Mouse (Mus musculus): ENCODE data around the gene Shoc2. TPM values are rescaled to one million over a fixed set of nuclear protein-coding genes. Genes with fewer than 3 reads are reported as not detected.

Shoc2 gene
- polyA plus RNA-seq, 1 experiment from 2014 or later: 31.7 TPM

DNA sequence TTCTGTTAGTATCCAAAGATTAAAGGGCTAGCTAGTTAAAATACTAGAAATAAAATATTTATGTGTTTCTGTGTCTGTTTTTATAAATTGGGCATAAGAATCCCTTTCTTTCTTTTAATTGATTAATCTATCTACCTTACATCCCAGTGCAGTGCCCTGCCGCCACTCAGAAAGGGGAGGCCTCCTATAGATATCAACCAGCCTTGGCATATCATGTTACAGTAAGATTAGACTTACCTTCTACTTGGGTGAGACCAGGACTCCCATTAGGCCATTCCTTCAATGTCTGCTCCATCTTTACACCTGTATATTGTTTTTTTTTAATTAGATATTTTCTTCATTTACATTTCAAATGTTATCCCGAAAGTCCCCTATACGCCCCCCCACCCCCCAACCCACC is 40.5 kb downstream of the Shoc2 start:
- 95% methylated on average over 3 of the region's 3 CpGs for WGBS
- Histone ChIP-seq H3K27ac (replicated peaks) (no peak overlapping the region), H3K4me2 (replicated peaks; ENCODE audit: low read depth) (no peak overlapping the region), H3K4me3 (ENCODE audit: low read depth, low read length) (no peak overlapping the region), H3K9me3 (ENCODE audit: control insufficient read depth, low read length) (no peaks in the 10 kb centered on the region), H3K4me1 (replicated peaks; ENCODE audit: control insufficient read depth, insufficient read depth) (no peaks in the 10 kb centered on the region), H3K36me3 (ENCODE audit: control insufficient read depth, insufficient read depth, low read length) (peaks cover 6% of the 10 kb centered on the region; the same call in 1 of the 2 replicates), H3K27me3 (ENCODE audit: control insufficient read depth, insufficient read depth, low read length) (no peaks in the 10 kb centered on the region), H3K9ac (ENCODE audit: low read length) (no peak overlapping the region)
- DNase-seq (ENCODE audit: low spot score) (no peak), ATAC-seq (ENCODE audit: low FRiP score, low TSS enrichment) (no peak)
- TF ChIP-seq EP300 (optimal IDR thresholded peaks at IDR 0.05): no peak

GRCm38 (mm10) chr19:53990538-53990937 is 46.4 kb downstream of the Shoc2 start:
- Histone ChIP-seq H3K4me1 (replicated peaks; ENCODE audit: control insufficient read depth, insufficient read depth) (no peaks in the 10 kb centered on the region), H3K9ac (ENCODE audit: low read length) (no peak overlapping the region), H3K27ac (replicated peaks) (no peak overlapping the region), H3K9me3 (ENCODE audit: control insufficient read depth, low read length) (no peaks in the 10 kb centered on the region), H3K27me3 (ENCODE audit: control insufficient read depth, insufficient read depth, low read length) (no peaks in the 10 kb centered on the region), H3K36me3 (ENCODE audit: control insufficient read depth, insufficient read depth, low read length) (peaks cover 6% of the 10 kb centered on the region; the same call in 1 of the 2 replicates), H3K4me2 (replicated peaks; ENCODE audit: low read depth) (no peak overlapping the region), H3K4me3 (ENCODE audit: low read depth, low read length) (no peak overlapping the region)
- no peak for ATAC-seq (ENCODE audit: low FRiP score, low TSS enrichment)
- DNase-seq (ENCODE audit: low spot score): no peak
- TF ChIP-seq EP300 (optimal IDR thresholded peaks at IDR 0.05) (no peak), CTCF (IDR thresholded peaks at IDR 0.05; ENCODE audit: low read depth) (no peak)
- whole genome bisulfite sequencing: 73% methylated on average over 2 of the region's 2 CpGs

- Histone ChIP-seq H3K4me2 (replicated peaks; ENCODE audit: low read depth) (no peak overlapping the region), H3K9ac (ENCODE audit: low read length) (no peak overlapping the region), H3K27me3 (ENCODE audit: control insufficient read depth, insufficient read depth, low read length) (no peaks in the 10 kb centered on the region), H3K36me3 (ENCODE audit: control insufficient read depth, insufficient read depth, low read length) (no peaks in the 10 kb centered on the region), H3K4me1 (replicated peaks; ENCODE audit: control insufficient read depth, insufficient read depth) (no peaks in the 10 kb centered on the region), H3K9me3 (ENCODE audit: control insufficient read depth, low read length) (no peaks in the 10 kb centered on the region), H3K4me3 (ENCODE audit: low read depth, low read length) (no peak overlapping the region), H3K27ac (replicated peaks) (no peak overlapping the region)
- TF ChIP-seq EP300 (optimal IDR thresholded peaks at IDR 0.05) (no peak), CTCF (IDR thresholded peaks at IDR 0.05; ENCODE audit: low read depth) (no peak)
- no peak for ATAC-seq (ENCODE audit: low FRiP score, low TSS enrichment)
- 82% methylated on average over 3 of the region's 3 CpGs for WGBS
- no peak for DNase-seq (ENCODE audit: low spot score)
Observed at GRCm38 (mm10) chr19:53993860-53994259, 49.8 kb downstream of the Shoc2 start.

GRCm38 (mm10) chr19:53994276-53994675 is 50.2 kb downstream of the Shoc2 start:
- TF ChIP-seq EP300 (optimal IDR thresholded peaks at IDR 0.05) (no peak), CTCF (IDR thresholded peaks at IDR 0.05; ENCODE audit: low read depth) (no peak)
- Histone ChIP-seq H3K9me3 (ENCODE audit: control insufficient read depth, low read length) (no peaks in the 10 kb centered on the region), H3K9ac (ENCODE audit: low read length) (no peak overlapping the region), H3K4me3 (ENCODE audit: low read depth, low read length) (no peak overlapping the region), H3K4me2 (replicated peaks; ENCODE audit: low read depth) (no peak overlapping the region), H3K27ac (replicated peaks) (no peak overlapping the region), H3K36me3 (ENCODE audit: control insufficient read depth, insufficient read depth, low read length) (no peaks in the 10 kb centered on the region), H3K27me3 (ENCODE audit: control insufficient read depth, insufficient read depth, low read length) (no peaks in the 10 kb centered on the region), H3K4me1 (replicated peaks; ENCODE audit: control insufficient read depth, insufficient read depth) (no peaks in the 10 kb centered on the region)
- DNase-seq (ENCODE audit: low spot score) (no peak), ATAC-seq (ENCODE audit: low FRiP score, low TSS enrichment) (no peak)
- 90% methylated on average over 1 of the region's 1 CpGs for WGBS

DNA sequence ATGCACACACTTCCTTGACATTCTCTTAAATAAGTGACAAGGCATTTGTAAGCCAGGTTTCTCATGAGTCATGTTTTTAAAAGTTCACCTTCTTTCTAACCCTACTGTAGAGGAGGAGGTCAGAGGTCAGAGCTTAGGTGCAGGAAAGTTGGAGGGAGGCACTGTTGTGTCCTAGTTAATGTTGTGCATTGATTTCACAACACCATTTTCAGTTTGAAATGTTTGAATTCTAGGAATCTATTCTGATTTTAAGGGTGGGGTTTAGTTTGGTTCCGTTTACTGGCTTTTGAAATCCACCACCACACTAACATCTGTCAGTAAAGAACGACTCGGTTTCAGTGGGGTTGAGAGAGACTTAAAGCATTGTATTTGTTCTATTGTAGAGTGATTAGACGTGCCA is 66.9 kb downstream of the Shoc2 start:
- Histone ChIP-seq H3K27me3 (ENCODE audit: control insufficient read depth, insufficient read depth, low read length) (no peaks in the 10 kb centered on the region), H3K27ac (replicated peaks) (no peak overlapping the region)
- no peak for DNase-seq (ENCODE audit: low spot score)

GRCm38 (mm10) chr19:54014999-54015398 is 70.9 kb downstream of the Shoc2 start:
- no peak for ATAC-seq (ENCODE audit: low FRiP score, low TSS enrichment)
- H3K9ac ChIP-seq (ENCODE audit: low read length): no peak overlapping the region
- DNase-seq (ENCODE audit: low spot score): no peak
- no peaks in the 10 kb centered on the region for H3K27me3 ChIP-seq (ENCODE audit: control insufficient read depth, insufficient read depth, low read length)
- H3K4me1 ChIP-seq (replicated peaks; ENCODE audit: control insufficient read depth, insufficient read depth): 0 out of 2 replicates have a peak, but pooled peaks cover 4% of the 10 kb centered on the region
- H3K36me3 ChIP-seq (ENCODE audit: control insufficient read depth, insufficient read depth, low read length): no peaks in the 10 kb centered on the region
- H3K9me3 ChIP-seq (ENCODE audit: control insufficient read depth, low read length): no peaks in the 10 kb centered on the region
- TF ChIP-seq CTCF (IDR thresholded peaks at IDR 0.05; ENCODE audit: low read depth): no peak
- TF ChIP-seq EP300 (optimal IDR thresholded peaks at IDR 0.05): no peak
- H3K4me2 ChIP-seq (replicated peaks; ENCODE audit: low read depth): no peak overlapping the region
- no peak overlapping the region for H3K27ac ChIP-seq (replicated peaks)
- WGBS: 90% methylated on average over 5 of the region's 5 CpGs
- no peak overlapping the region for H3K4me3 ChIP-seq (ENCODE audit: low read depth, low read length)

More for the DNA sequence above, 66.9 kb downstream of the Shoc2 start:
- Histone ChIP-seq H3K4me3 (ENCODE audit: low read depth, low read length) (no peak overlapping the region), H3K36me3 (ENCODE audit: control insufficient read depth, insufficient read depth, low read length) (no peaks in the 10 kb centered on the region), H3K9ac (ENCODE audit: low read length) (no peak overlapping the region), H3K9me3 (ENCODE audit: control insufficient read depth, low read length) (no peaks in the 10 kb centered on the region), H3K4me2 (replicated peaks; ENCODE audit: low read depth) (no peak overlapping the region), H3K4me1 (replicated peaks; ENCODE audit: control insufficient read depth, insufficient read depth) (0 out of 2 replicates have a peak, but pooled peaks cover 5% of the 10 kb centered on the region)
- 51% methylated on average over 4 of the region's 4 CpGs for WGBS
- no peak for TF ChIP-seq EP300 (optimal IDR thresholded peaks at IDR 0.05)
- TF ChIP-seq CTCF (IDR thresholded peaks at IDR 0.05; ENCODE audit: low read depth): no peak
- no peak for ATAC-seq (ENCODE audit: low FRiP score, low TSS enrichment)
